Mouse (Mus musculus): ENCODE measurements around the gene Per2. TPM values are rescaled to one million over a fixed set of nuclear protein-coding genes. Genes with fewer than 3 reads are reported as not detected.

Gene Per2
- polyA plus RNA-seq, 1 experiment, result 0.21 TPM

DNA sequence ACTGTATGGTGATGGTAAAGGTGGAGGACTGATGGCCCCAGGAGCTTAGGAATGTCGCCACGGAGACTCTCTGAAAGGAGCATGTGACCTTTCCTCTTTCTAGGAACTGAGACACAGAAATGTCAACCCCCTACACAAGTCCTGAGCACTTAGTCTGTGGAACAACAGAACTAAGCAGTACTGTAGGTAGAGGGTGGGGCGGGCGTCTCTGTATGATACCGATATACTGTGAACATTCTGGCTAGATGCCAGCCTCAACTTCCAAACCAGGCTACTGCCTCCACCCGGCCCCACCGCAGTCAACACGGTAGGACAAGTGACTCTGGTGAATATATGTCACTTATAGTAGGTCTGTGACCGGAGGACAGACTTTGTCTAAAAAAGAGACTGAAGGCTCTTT is 5.2 kb downstream of the Per2 start:
- H3K9me3 ChIP-seq (replicated peaks; ENCODE audit: control insufficient read depth, insufficient read depth, low read length, poor library complexity, severe bottlenecking), result no peaks in the 10 kb centered on the region
- no peak overlapping the region for H3K9ac ChIP-seq (ENCODE audit: low read depth, poor library complexity, severe bottlenecking)
- TF ChIP-seq EP300 (IDR thresholded peaks at IDR 0.05; ENCODE audit: insufficient read depth, low read depth, low read length), result no peak
- no peak for TF ChIP-seq CTCF (IDR thresholded peaks at IDR 0.05; ENCODE audit: low read depth, low read length)
- no peak for TF ChIP-seq POLR2A (IDR thresholded peaks at IDR 0.05; ENCODE audit: insufficient read depth, low read length)
- H3K27me3 ChIP-seq (ENCODE audit: control insufficient read depth, insufficient read depth, low read length, poor library complexity, severe bottlenecking), result no peaks in the 10 kb centered on the region
- H3K27ac ChIP-seq (ENCODE audit: insufficient read depth, low read length), result no peak overlapping the region
- no peak overlapping the region for H3K4me3 ChIP-seq (ENCODE audit: low read depth, low read length)
- H3K4me1 ChIP-seq (ENCODE audit: control insufficient read depth, insufficient read depth, low read length), result no peaks in the 10 kb centered on the region
- no peaks in the 10 kb centered on the region for H3K36me3 ChIP-seq (ENCODE audit: control insufficient read depth, insufficient read depth, low read length, poor library complexity, severe bottlenecking)

DNA sequence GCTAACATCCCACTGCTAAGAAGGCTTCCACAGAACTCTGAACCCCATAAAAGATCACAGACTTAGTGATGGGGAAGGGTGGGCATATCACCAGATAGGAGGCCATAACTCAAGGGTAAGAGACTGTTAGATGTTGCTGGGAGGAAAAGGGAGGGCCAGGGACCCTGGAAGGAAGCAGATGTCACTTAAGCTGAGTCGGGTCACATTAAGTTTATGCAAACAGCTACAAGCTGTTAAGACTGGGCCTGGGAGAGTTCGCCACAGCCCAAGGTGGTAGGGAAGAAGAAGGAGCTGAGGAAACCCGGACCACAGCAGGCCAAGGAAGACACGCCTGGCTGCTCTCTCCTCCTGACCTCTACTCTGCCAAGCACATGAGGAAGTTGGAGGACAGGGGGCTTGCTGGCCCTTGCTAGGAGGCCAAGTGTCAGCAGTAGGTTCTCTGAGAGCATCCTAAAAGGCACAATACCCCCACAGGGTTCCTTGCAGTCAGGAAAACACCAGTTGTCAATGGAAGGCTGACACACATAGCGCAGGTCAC is 7.5 kb downstream of the Per2 start:
- Histone ChIP-seq H3K27ac (ENCODE audit: insufficient read depth, low read length) (no peak overlapping the region), H3K27me3 (ENCODE audit: control insufficient read depth, insufficient read depth, low read length, poor library complexity, severe bottlenecking) (no peaks in the 10 kb centered on the region)
- TF ChIP-seq EP300 (IDR thresholded peaks at IDR 0.05; ENCODE audit: insufficient read depth, low read depth, low read length) (no peak), CTCF (IDR thresholded peaks at IDR 0.05; ENCODE audit: low read depth, low read length) (no peak), POLR2A (IDR thresholded peaks at IDR 0.05; ENCODE audit: insufficient read depth, low read length) (no peak)

DNA sequence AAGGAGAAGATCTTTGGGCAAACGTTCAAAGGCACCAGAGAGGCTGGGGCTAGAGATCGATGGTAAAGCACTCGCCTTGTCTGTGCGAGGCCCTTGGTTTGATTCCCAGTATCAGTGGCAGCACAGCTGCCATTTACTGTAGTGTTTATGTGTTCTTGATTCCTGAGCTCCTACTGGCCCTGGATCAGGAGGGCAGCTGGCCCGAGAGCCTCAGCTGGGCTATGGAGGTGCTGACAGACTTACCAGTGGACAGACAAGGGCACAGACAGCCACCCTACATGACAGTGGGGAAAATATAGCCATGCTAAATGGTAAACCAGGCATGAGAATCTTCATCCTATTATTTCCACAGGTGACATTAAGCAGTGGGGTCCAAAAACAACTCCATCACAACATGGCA is 8.3 kb downstream of the Per2 start:
- H3K4me3 ChIP-seq (ENCODE audit: low read depth, low read length), result no peak overlapping the region
- H3K9ac ChIP-seq (ENCODE audit: low read depth, poor library complexity, severe bottlenecking), result no peak overlapping the region
- no peaks in the 10 kb centered on the region for H3K4me1 ChIP-seq (ENCODE audit: control insufficient read depth, insufficient read depth, low read length)
- no peaks in the 10 kb centered on the region for H3K36me3 ChIP-seq (ENCODE audit: control insufficient read depth, insufficient read depth, low read length, poor library complexity, severe bottlenecking)
- H3K27ac ChIP-seq (ENCODE audit: insufficient read depth, low read length), result no peak overlapping the region
- no peaks in the 10 kb centered on the region for H3K27me3 ChIP-seq (ENCODE audit: control insufficient read depth, insufficient read depth, low read length, poor library complexity, severe bottlenecking)
- no peaks in the 10 kb centered on the region for H3K9me3 ChIP-seq (replicated peaks; ENCODE audit: control insufficient read depth, insufficient read depth, low read length, poor library complexity, severe bottlenecking)
- no peak for TF ChIP-seq CTCF (IDR thresholded peaks at IDR 0.05; ENCODE audit: low read depth, low read length)
- TF ChIP-seq POLR2A (IDR thresholded peaks at IDR 0.05; ENCODE audit: insufficient read depth, low read length), result no peak
- TF ChIP-seq EP300 (IDR thresholded peaks at IDR 0.05; ENCODE audit: insufficient read depth, low read depth, low read length), result no peak

More for the DNA sequence above, 7.5 kb downstream of the Per2 start:
- Histone ChIP-seq H3K9me3 (replicated peaks; ENCODE audit: control insufficient read depth, insufficient read depth, low read length, poor library complexity, severe bottlenecking) (no peaks in the 10 kb centered on the region), H3K4me3 (ENCODE audit: low read depth, low read length) (no peak overlapping the region), H3K36me3 (ENCODE audit: control insufficient read depth, insufficient read depth, low read length, poor library complexity, severe bottlenecking) (no peaks in the 10 kb centered on the region), H3K4me1 (ENCODE audit: control insufficient read depth, insufficient read depth, low read length) (no peaks in the 10 kb centered on the region), H3K9ac (ENCODE audit: low read depth, poor library complexity, severe bottlenecking) (no peak overlapping the region)

DNA sequence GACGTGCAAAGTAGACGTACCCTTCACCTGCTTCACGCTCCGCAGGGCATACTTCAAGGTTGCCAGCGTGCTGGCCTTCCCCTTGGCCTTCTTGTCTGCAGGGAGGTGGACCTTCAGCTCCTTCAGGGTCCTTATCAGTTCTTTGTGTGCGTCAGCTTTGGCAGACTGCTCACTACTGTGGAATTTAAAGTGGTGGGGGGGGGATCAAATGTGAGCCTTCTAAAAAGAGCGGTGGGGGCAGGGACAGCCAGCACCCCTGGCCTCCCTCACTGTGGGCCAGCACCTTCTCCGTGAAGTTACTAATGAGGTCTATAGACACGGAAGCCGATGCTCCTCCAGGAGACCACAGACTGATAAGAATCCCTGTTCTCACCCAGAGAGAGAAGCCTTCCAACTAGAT is 10.4 kb downstream of the Per2 start:
- Histone ChIP-seq H3K27me3 (ENCODE audit: control insufficient read depth, insufficient read depth, low read length, poor library complexity, severe bottlenecking) (no peaks in the 10 kb centered on the region), H3K36me3 (ENCODE audit: control insufficient read depth, insufficient read depth, low read length, poor library complexity, severe bottlenecking) (no peaks in the 10 kb centered on the region), H3K4me1 (ENCODE audit: control insufficient read depth, insufficient read depth, low read length) (no peaks in the 10 kb centered on the region), H3K4me3 (ENCODE audit: low read depth, low read length) (no peak overlapping the region), H3K9ac (ENCODE audit: low read depth, poor library complexity, severe bottlenecking) (no peak overlapping the region), H3K27ac (ENCODE audit: insufficient read depth, low read length) (no peak overlapping the region), H3K9me3 (replicated peaks; ENCODE audit: control insufficient read depth, insufficient read depth, low read length, poor library complexity, severe bottlenecking) (no peaks in the 10 kb centered on the region)
- TF ChIP-seq EP300 (IDR thresholded peaks at IDR 0.05; ENCODE audit: insufficient read depth, low read depth, low read length) (no peak), CTCF (IDR thresholded peaks at IDR 0.05; ENCODE audit: low read depth, low read length) (no peak), POLR2A (IDR thresholded peaks at IDR 0.05; ENCODE audit: insufficient read depth, low read length) (no peak)

DNA sequence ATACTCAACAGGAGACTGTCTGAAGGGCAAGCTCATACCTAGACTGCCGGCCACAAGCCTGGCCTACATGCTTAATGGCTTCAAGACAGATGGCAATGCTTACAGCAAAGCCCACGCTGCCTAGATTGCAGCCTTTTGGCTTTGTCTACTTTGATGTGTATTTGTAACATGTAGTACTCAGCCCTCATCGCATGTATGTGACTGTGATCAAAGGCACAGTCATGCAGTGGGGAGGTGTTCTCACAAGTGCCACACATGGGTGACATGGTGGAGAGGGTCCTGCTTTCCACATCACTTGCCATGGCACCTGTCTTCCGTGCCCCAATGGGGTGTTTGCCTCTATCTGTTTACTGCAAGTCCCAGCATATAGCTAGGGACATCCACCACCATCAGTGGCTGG is 12.6 kb downstream of the Per2 start:
- no peaks in the 10 kb centered on the region for H3K4me1 ChIP-seq (ENCODE audit: control insufficient read depth, insufficient read depth, low read length)
- H3K36me3 ChIP-seq (ENCODE audit: control insufficient read depth, insufficient read depth, low read length, poor library complexity, severe bottlenecking), result no peaks in the 10 kb centered on the region
- H3K27ac ChIP-seq (ENCODE audit: insufficient read depth, low read length), result no peak overlapping the region
- no peaks in the 10 kb centered on the region for H3K27me3 ChIP-seq (ENCODE audit: control insufficient read depth, insufficient read depth, low read length, poor library complexity, severe bottlenecking)
- H3K9me3 ChIP-seq (replicated peaks; ENCODE audit: control insufficient read depth, insufficient read depth, low read length, poor library complexity, severe bottlenecking), result no peaks in the 10 kb centered on the region
- no peak overlapping the region for H3K9ac ChIP-seq (ENCODE audit: low read depth, poor library complexity, severe bottlenecking)
- TF ChIP-seq CTCF (IDR thresholded peaks at IDR 0.05; ENCODE audit: low read depth, low read length) (no peak), EP300 (IDR thresholded peaks at IDR 0.05; ENCODE audit: insufficient read depth, low read depth, low read length) (no peak), POLR2A (IDR thresholded peaks at IDR 0.05; ENCODE audit: insufficient read depth, low read length) (no peak)
- no peak overlapping the region for H3K4me3 ChIP-seq (ENCODE audit: low read depth, low read length)

DNA sequence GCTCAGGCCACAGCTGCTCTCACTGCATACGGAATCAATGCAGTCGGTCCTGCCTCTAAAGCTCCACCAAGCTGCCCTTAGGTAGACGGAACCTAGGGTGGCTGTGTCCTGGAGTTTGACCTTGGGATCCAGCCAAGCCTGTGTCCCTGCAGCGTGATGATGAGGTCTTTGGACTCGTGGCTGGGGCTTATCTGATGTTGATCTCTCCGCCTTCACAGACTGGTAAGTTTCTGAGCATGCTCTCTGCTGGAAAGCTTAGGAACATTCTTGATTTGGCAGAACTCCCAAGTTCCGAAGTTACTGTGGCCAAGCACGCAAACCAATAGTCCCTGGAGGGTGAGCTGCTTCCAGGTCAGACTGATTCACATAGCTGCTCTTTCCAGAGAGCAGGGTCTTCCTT is 13.1 kb downstream of the Per2 start:
- no peak overlapping the region for H3K27ac ChIP-seq (ENCODE audit: insufficient read depth, low read length)
- TF ChIP-seq POLR2A (IDR thresholded peaks at IDR 0.05; ENCODE audit: insufficient read depth, low read length), result no peak
- no peak overlapping the region for H3K9ac ChIP-seq (ENCODE audit: low read depth, poor library complexity, severe bottlenecking)
- no peaks in the 10 kb centered on the region for H3K4me1 ChIP-seq (ENCODE audit: control insufficient read depth, insufficient read depth, low read length)
- H3K36me3 ChIP-seq (ENCODE audit: control insufficient read depth, insufficient read depth, low read length, poor library complexity, severe bottlenecking), result no peaks in the 10 kb centered on the region
- no peaks in the 10 kb centered on the region for H3K9me3 ChIP-seq (replicated peaks; ENCODE audit: control insufficient read depth, insufficient read depth, low read length, poor library complexity, severe bottlenecking)
- H3K4me3 ChIP-seq (ENCODE audit: low read depth, low read length), result no peak overlapping the region
- H3K27me3 ChIP-seq (ENCODE audit: control insufficient read depth, insufficient read depth, low read length, poor library complexity, severe bottlenecking), result no peaks in the 10 kb centered on the region

All from ES-Bruce4 (cell line).